Mouse (Mus musculus): ENCODE data around the gene Smcp. TPM values are rescaled to one million over a fixed set of nuclear protein-coding genes. Genes with fewer than 3 reads are reported as not detected.

Smcp gene
- total RNA-seq (2023) = not detected

DNA sequence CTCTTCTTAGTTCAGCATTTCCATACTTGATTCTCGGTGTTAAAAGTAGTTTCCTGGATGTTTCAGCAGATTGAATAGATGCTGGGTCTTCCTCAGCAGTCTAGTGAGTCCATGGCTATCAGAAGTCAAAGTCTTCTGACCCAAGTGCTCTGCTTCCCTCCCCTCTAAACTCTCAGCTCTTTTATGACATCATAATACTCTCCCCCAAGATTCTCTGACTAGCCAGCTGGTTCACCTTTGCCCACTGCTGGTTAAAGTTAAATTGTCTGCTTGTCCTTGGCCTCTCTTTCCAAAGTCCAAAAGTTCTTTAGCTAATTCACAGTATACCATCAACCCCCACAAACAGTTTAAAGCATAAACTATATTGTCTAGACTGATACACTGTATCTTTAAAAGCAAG, at the start of gene Smcp:
Gene Smcp (minus strand): TSS at position 140 of the 400 bp plus-strand sequence.

GRCm38 (mm10) chr3:92621560-92621959, 32.8 kb upstream of the Smcp start, which contains the start of gene Lce6a:
Gene Lce6a, minus strand, starts transcription at chr3:92621660.

DNA sequence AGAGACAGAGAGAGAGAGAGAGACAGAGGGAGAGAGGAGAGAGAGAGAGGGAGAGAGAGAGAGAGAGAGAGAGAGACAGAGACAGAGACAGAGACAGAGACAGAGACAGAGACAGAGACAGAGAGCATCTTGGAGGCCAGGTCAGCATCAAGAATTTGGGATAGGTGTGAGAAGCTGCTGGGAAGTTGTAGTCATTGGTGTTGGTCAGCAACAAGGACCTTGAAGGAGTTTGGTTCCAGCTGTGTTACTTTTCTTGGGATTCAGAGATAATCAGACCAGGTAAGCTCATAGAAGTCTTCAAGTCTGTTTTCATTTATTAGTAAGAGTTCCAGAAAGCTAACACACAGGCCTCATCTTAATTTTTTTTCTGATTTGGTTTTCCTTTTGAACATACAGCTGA, 18.6 kb upstream of the Smcp start, which contains the start of gene 2210017I01Rik:
Gene 2210017I01Rik (minus strand): TSS at position 101 of the 400 bp plus-strand sequence.

GRCm38 (mm10) chr3:92573449-92574041, 15.3 kb downstream of the Smcp start, which contains the start of gene Ivl:
Gene Ivl, minus strand, starts transcription at chr3:92573735.

GRCm38 (mm10) chr3:92534411-92534810, 54.4 kb downstream of the Smcp start, which contains the start of gene 2310046K23Rik:
Gene 2310046K23Rik, minus strand, starts transcription at chr3:92534511.

Other genes starting within 250 kb of the Smcp start
- not detected for gene Sprr2d, start 249.9 kb downstream of the Smcp start, total RNA-seq (2023)
- not detected for gene Sprr2e, start 236.9 kb downstream of the Smcp start, total RNA-seq (2023)
- gene Sprr2f, start 223.8 kb downstream of the Smcp start, total RNA-seq (2023) = not detected
- gene Sprr2h, start 203.3 kb downstream of the Smcp start, total RNA-seq (2023) = not detected
- gene Sprr2i, start 181.0 kb downstream of the Smcp start, total RNA-seq (2023) = not detected
- not detected for gene Sprr2j-ps, start 170.9 kb downstream of the Smcp start, total RNA-seq (2023)
- gene Gm9774, start 159.6 kb downstream of the Smcp start, total RNA-seq (2023) = 1 to 10 TPM in 1 of 2 experiments, under 1 TPM in 1; 0.66 to 1.4 TPM
- gene Sprr2k, start 156.4 kb downstream of the Smcp start, total RNA-seq (2023) = not detected
- not detected for gene Sprr1b, start 150.2 kb downstream of the Smcp start, total RNA-seq (2023)
- gene Sprr3, start 130.3 kb downstream of the Smcp start, total RNA-seq (2023) = not detected
- not detected for gene Sprr1a, start 103.1 kb downstream of the Smcp start, total RNA-seq (2023)
- gene Sprr4, start 88.5 kb downstream of the Smcp start, total RNA-seq (2023) = not detected
- gene 2310046K23Rik, start 54.5 kb downstream of the Smcp start, total RNA-seq (2023) = not detected
- gene Ivl, start 15.3 kb downstream of the Smcp start, total RNA-seq (2023) = not detected
- not detected for gene 2210017I01Rik, start 18.5 kb upstream of the Smcp start, total RNA-seq (2023)
- not detected for gene Lce6a, start 32.7 kb upstream of the Smcp start, total RNA-seq (2023)
- gene Lce1a1, start 59.3 kb upstream of the Smcp start, total RNA-seq (2023) = not detected
- not detected for gene Lce1b, start 67.9 kb upstream of the Smcp start, total RNA-seq (2023)
- not detected for gene Lce1a2, start 81.3 kb upstream of the Smcp start, total RNA-seq (2023)
- not detected for gene Lce1c, start 90.2 kb upstream of the Smcp start, total RNA-seq (2023)
- gene Lce1d, start 98.2 kb upstream of the Smcp start, total RNA-seq (2023) = not detected
- gene Lce1e, start 120.1 kb upstream of the Smcp start, total RNA-seq (2023) = not detected
- gene Lce1f, start 131.4 kb upstream of the Smcp start, total RNA-seq (2023) = not detected
- gene Gm38119, start 150.1 kb upstream of the Smcp start, total RNA-seq (2023) = not detected
- not detected for gene Lce1g, start 163.3 kb upstream of the Smcp start, total RNA-seq (2023)
- not detected for gene Lce1h, start 176.1 kb upstream of the Smcp start, total RNA-seq (2023)
- not detected for gene Lce1i, start 189.9 kb upstream of the Smcp start, total RNA-seq (2023)
- not detected for gene Lce1j, start 201.5 kb upstream of the Smcp start, total RNA-seq (2023)
- gene Lce1k, start 218.9 kb upstream of the Smcp start, total RNA-seq (2023) = not detected
- not detected for gene Kprp, start 238.2 kb upstream of the Smcp start, total RNA-seq (2023)